Mouse (Mus musculus) lung, postnatal 10 days (tissue): Measurements from ENCODE around the gene Hcar1.
A peak's percentile ranks its signal among the peaks of the same experiment; 100 is the strongest.

Experiments used
- DNase-seq: peaks from one replicate; pipeline ENCODE4 v3.0.0; 2021

Gene Hcar1

GRCm38 (mm10) chr5:123862374-123863350, 17.2 kb downstream of the Hcar1 start:
- no peak for DNase-seq

- no peak for DNase-seq
Measured at GRCm38 (mm10) chr5:123858798-123859197, 21.0 kb downstream of the Hcar1 start.

- DNase-seq, result no peak
Measured at GRCm38 (mm10) chr5:123854511-123854910, 25.3 kb downstream of the Hcar1 start.

- no peak for DNase-seq
Measured at GRCm38 (mm10) chr5:123853877-123854504, 25.8 kb downstream of the Hcar1 start.

- peak; percentile 16 for DNase-seq
Measured at GRCm38 (mm10) chr5:123851398-123851797, 28.4 kb downstream of the Hcar1 start.

GRCm38 (mm10) chr5:123844316-123844715, 35.5 kb downstream of the Hcar1 start:
- DNase-seq, result no peak

- no peak for DNase-seq
Measured at GRCm38 (mm10) chr5:123843816-123844215, 36.0 kb downstream of the Hcar1 start.

- DNase-seq, result no peak
Measured at GRCm38 (mm10) chr5:123842935-123843282, 36.9 kb downstream of the Hcar1 start.

- no peak for DNase-seq
Measured at GRCm38 (mm10) chr5:123842221-123842934, 37.4 kb downstream of the Hcar1 start.

GRCm38 (mm10) chr5:123837371-123837770, 42.4 kb downstream of the Hcar1 start:
- DNase-seq, result no peak

GRCm38 (mm10) chr5:123834836-123835235, 45.0 kb downstream of the Hcar1 start:
- no peak for DNase-seq

- no peak for DNase-seq
Measured at GRCm38 (mm10) chr5:123832309-123832708, 47.5 kb downstream of the Hcar1 start.

GRCm38 (mm10) chr5:123827659-123828091, 52.1 kb downstream of the Hcar1 start:
- DNase-seq, result peak; percentile 62
